Mouse (Mus musculus) neural tube, embryonic 14.5 days (tissue): ENCODE measurements around the gene St6gal1. TPM values are rescaled to one million over a fixed set of nuclear protein-coding genes. Genes with fewer than 3 reads are reported as not detected.

ENCODE experiments used
- ATAC-seq: fragments of 200-750 bp; cut with Nextera tagmentation; 2 replicates; pipeline ENCODE4 v1.8.0; 2017; ENCODE audit warnings: low read depth, mild to moderate bottlenecking, moderate TSS enrichment, moderate library complexity
- H3K27ac ChIP-seq: fragments of 300-500 bp; sonication (generic); 2 replicates; pipeline ENCODE4 v1.5.1; 2014; ENCODE audit warnings: low read depth, mild to moderate bottlenecking, control low read depth, low read length, moderate library complexity, mixed read lengths
- H3K27me3 ChIP-seq: fragments of 300-500 bp; sonication (generic); 2 replicates; pipeline ENCODE4 v1.6.1; 2014; ENCODE audit warnings: low read length; ENCODE audit not compliant: control insufficient read depth, insufficient read depth
- H3K36me3 ChIP-seq: fragments of 300-500 bp; sonication (generic); 2 replicates; pipeline ENCODE4 v1.6.1; 2014; ENCODE audit warnings: low read length, mixed read lengths; ENCODE audit not compliant: control insufficient read depth, insufficient read depth
- H3K4me1 ChIP-seq: fragments of 300-500 bp; sonication (generic); 2 replicates; pipeline ENCODE4 v1.6.1; 2014; ENCODE audit warnings: low read length; ENCODE audit not compliant: control insufficient read depth, insufficient read depth
- H3K4me2 ChIP-seq: fragments of 300-500 bp; sonication (generic); 2 replicates; pipeline ENCODE4 v1.6.1; 2014; ENCODE audit warnings: mild to moderate bottlenecking, low read depth, low read length, control low read depth
- H3K4me3 ChIP-seq: fragments of 300-500 bp; sonication (generic); 2 replicates; pipeline ENCODE4 v1.5.1; 2014; ENCODE audit warnings: low read depth, low read length, control low read depth, mixed read lengths
- H3K9ac ChIP-seq: fragments of 300-500 bp; sonication (generic); replicated peaks from 2 replicates; pipeline ENCODE4 v1.6.1; 2014; ENCODE audit warnings: low read depth, mild to moderate bottlenecking, control low read depth, low read length, mixed read lengths
- H3K9me3 ChIP-seq: fragments of 300-500 bp; sonication (generic); 2 replicates; pipeline ENCODE4 v1.6.1; 2016; ENCODE audit warnings: low read length; ENCODE audit not compliant: control insufficient read depth
- WGBS: fragments of 180-500 bp; shearing (Covaris S2); extraction: QIAGEN DNeasy Blood & Tissue Kit; methylation state at CpG from one replicate; pipeline ENCODE4 v1.1.7; 2014; 5-methylcytosine and 5-hydroxymethylcytosine counted together
- polyA plus RNA-seq: library from polyadenylated mRNA; unstranded; fragments of >200 nt; fragmentation: Nextera tagmentation; extraction: Ambion mirVana; gene quantifications from 2 replicates; pipeline ENCODE4 v1.2.1, GENCODE M21; 2014

The St6gal1 gene
- polyA plus RNA-seq, 1 experiment from 2014 or later = 23.0 TPM

DNA sequence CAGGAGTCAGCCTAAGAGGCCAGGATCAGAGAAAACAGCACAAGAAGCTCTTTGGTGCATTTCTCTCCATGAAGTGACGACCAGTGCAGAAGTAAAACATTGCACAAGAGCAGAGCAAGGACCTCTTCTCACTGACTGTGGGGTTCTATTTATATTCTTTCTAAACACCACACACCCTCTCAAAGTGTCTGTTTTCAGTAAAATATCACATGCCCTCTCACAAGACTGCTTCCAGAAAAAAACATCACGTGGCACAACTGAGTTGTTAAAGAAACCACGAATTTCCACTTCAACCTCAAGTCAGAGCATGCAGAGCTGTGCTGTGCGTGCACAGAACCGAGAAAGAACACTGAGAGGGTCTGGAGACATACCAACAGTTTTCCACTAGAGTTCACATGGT lies 150.4 kb downstream of the St6gal1 start:
- Histone ChIP-seq H3K4me1 (no peaks in the 10 kb centered on the region), H3K9ac (no peak overlapping the region), H3K27ac (no peak overlapping the region), H3K27me3 (no peaks in the 10 kb centered on the region), H3K4me2 (no peak overlapping the region), H3K36me3 (no peaks in the 10 kb centered on the region), H3K4me3 (no peak overlapping the region), H3K9me3 (no peaks in the 10 kb centered on the region)
- no peak for ATAC-seq
- WGBS = 80% methylated on average over 5 of the region's 5 CpGs

DNA sequence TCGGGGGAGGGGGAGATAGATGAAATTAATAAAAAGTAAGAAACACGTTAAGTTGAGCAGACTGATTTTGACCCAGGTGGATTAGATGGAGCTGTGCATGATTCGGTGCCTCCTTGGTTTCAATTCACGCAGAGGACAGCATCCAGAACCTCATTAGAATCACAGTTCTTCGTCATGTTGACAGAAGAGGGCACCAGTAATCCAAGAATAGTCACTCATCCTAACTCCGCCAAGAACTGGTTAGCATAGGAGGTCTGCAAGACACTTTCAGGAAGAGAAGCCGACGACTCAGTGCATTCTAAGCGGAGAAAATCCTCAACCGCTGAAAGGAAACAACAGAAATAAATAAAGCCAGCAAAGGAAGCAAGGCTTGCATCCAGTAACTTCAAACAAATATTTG lies 151.6 kb downstream of the St6gal1 start:
- Histone ChIP-seq H3K27ac (no peak overlapping the region), H3K4me1 (no peaks in the 10 kb centered on the region), H3K36me3 (no peaks in the 10 kb centered on the region), H3K4me3 (no peak overlapping the region), H3K9ac (no peak overlapping the region), H3K4me2 (no peak overlapping the region), H3K9me3 (no peaks in the 10 kb centered on the region), H3K27me3 (no peaks in the 10 kb centered on the region)
- ATAC-seq = no peak
- WGBS = 68% methylated on average over 10 of the region's 10 CpGs

DNA sequence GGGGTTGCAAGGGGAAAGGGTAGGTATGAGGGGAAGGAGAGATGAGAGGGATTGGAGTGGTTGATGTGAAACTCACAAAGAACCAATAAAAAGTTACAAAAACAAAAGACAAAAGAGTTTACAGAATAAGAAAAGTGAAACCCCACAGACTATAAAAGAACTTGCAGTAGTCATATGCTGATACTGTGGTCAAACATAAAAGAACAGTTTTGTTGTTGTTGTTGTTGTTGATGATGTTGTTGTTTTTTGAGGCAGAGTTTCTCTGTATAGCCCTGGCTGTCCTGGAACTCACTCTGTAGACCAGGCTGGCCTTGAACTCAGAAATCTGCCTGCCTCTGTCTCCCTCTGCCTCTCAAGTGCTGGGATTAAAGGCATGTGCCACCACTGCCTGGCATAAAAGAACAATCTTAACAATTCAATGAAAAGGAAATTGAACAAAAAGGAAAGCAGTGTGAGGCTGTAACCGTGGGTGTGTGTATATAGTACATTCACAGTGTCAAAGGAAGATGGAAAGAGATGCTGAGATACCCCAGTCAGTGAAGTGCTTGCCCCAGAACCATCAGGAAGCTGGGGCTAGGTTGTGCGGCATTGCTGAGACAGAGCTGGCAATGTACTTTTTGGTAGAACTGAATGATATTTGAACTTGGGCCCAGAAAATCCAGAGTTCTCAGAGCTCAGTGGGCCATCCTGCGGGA lies 155.1 kb downstream of the St6gal1 start:
- Histone ChIP-seq H3K36me3 (no peaks in the 10 kb centered on the region), H3K9ac (no peak overlapping the region), H3K4me2 (no peak overlapping the region), H3K4me3 (no peak overlapping the region), H3K27ac (no peak overlapping the region), H3K9me3 (no peaks in the 10 kb centered on the region), H3K4me1 (no peaks in the 10 kb centered on the region), H3K27me3 (no peaks in the 10 kb centered on the region)
- 67% methylated on average over 3 of the region's 3 CpGs for WGBS
- no peak for ATAC-seq

DNA sequence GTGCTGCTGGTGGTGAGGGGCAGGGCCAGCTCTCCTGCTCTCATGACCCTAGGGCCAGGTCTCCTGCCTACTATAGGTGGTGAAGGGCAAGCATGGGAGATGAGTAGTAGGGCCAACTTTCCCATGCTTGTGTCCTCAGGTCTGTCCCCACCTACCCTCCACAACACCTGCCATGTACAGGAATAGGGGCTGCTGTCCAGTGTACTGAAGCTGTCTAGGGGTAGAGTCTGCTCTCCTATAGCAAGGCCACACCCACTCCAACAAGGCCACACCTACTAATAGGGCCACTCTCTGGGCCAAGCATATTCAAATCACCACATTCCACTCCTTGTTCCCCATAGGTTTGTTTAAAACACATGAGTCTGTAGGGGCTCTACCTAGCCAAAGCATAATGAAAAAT lies 159.8 kb downstream of the St6gal1 start:
- no peak for ATAC-seq
- Histone ChIP-seq H3K27ac (no peak overlapping the region), H3K4me2 (no peak overlapping the region)

DNA sequence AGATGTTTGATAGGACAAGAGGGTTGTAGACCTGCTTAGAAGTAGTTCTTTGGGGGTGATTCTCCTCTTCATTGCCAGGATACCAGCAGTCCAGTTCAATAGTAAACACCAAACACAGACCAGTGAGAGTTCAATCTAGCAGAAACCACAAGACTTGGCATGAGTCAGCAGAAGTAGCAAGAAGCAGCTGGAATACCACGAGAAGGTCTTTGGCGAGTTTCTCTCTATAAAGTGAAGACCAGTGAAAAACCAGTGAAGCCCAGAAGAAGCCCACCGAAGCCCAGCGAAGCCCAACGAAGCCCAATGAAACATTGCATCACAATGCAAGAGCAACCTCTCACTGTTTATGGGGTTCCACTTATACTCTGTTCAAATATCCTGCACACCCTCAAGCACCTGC lies 173.4 kb downstream of the St6gal1 start:
- Histone ChIP-seq H3K4me2 (no peak overlapping the region), H3K27me3 (no peaks in the 10 kb centered on the region), H3K4me1 (no peaks in the 10 kb centered on the region), H3K36me3 (no peaks in the 10 kb centered on the region), H3K9me3 (no peaks in the 10 kb centered on the region), H3K27ac (no peak overlapping the region), H3K4me3 (no peak overlapping the region), H3K9ac (no peak overlapping the region)
- ATAC-seq = no peak
- 95% methylated on average over 5 of the region's 5 CpGs for WGBS

More for the DNA sequence above, 159.8 kb downstream of the St6gal1 start:
- no peaks in the 10 kb centered on the region for H3K9me3 ChIP-seq
- H3K36me3 ChIP-seq = no peaks in the 10 kb centered on the region
- no peaks in the 10 kb centered on the region for H3K27me3 ChIP-seq
- H3K4me1 ChIP-seq = no peaks in the 10 kb centered on the region
- no peak overlapping the region for H3K4me3 ChIP-seq
- H3K9ac ChIP-seq = no peak overlapping the region

DNA sequence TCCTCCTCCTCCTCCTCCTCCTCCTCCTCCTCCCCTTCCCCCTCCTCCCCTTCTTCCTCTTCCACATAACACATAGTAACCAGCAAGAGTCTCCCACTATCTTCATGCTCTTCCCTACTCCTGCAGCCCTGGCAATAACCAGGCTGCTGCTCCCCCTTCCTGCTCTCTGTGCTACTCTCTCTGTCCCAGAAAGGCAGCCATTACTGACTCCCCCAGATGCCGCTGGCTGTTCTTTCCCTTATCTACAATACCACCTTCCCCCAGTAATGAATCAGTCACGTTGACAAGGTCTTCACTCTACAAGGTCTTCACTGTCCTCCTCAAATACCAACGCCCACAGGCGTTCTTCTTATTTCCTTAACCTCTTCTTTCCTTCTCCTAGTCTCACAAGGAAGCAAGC lies 176.9 kb downstream of the St6gal1 start:
- no peaks in the 10 kb centered on the region for H3K9me3 ChIP-seq
- H3K36me3 ChIP-seq = no peaks in the 10 kb centered on the region
- H3K4me2 ChIP-seq = no peak overlapping the region
- H3K4me1 ChIP-seq = no peaks in the 10 kb centered on the region
- H3K4me3 ChIP-seq = no peak overlapping the region
- H3K27me3 ChIP-seq = no peaks in the 10 kb centered on the region
- 72% methylated on average over 4 of the region's 4 CpGs for WGBS
- no peak for ATAC-seq
- no peak overlapping the region for H3K27ac ChIP-seq
- H3K9ac ChIP-seq = no peak overlapping the region

DNA sequence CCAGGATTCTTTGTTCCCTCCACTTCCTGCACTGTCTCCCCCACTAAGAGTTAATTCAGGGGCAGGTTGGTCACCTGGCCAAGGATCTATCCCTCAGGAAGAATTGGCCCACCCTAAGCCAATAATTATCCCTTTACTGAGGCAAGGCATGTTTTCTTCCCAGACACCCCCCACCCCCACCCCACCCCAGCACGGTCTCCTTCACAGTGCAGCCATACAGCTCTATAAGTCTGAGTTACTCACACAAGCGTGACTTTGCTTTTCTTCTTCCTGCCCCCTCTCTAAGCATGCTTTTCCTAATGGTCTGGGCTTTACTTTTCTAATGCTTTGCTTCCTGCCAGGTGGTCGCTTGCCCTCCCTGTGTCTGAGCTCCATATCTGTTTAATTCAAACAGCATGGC lies 177.4 kb downstream of the St6gal1 start:
- H3K9ac ChIP-seq = no peak overlapping the region

DNA sequence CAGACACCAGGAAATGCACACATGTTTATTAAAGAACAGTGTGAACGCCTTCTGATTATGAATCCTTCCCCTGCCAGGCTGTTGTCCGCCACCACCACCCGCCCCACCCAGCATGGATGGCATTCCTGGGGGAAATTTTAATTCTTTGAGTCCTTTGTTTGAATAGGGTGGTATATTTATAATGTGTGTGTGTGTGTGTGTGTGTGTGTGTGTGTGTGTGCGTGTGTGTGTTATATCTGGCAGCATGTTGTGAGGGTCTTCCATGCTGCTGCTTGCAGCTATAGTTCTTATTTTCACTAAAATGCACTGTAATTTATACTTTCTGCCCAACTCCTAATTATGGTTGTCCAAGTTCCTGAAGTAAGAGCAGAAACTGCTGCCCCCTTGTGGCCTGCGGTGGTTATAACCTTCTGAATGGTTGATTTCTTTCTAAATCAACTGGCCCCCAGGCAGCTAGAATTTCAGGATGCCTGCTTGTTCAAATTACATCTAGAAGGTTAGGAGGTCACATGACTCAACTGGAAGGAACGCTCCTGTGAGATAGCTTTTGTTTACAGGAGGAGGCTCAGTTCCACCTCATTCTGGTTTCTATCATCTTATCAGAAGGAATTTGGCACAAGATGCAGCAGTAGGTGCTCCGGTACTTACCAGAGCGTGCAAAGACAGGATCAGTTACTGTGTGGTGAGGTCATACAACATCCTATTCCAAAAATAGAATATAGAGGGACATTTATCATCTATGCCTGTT lies 178.6 kb downstream of the St6gal1 start:
- WGBS = 49% methylated on average over 8 of the region's 8 CpGs
- Histone ChIP-seq H3K4me3 (no peak overlapping the region), H3K27ac (no peak overlapping the region), H3K9ac (no peak overlapping the region), H3K9me3 (no peaks in the 10 kb centered on the region), H3K4me1 (no peaks in the 10 kb centered on the region), H3K27me3 (no peaks in the 10 kb centered on the region), H3K4me2 (no peak overlapping the region), H3K36me3 (no peaks in the 10 kb centered on the region)
- ATAC-seq = no peak

More for the DNA sequence above, 177.4 kb downstream of the St6gal1 start:
- Histone ChIP-seq H3K4me2 (no peak overlapping the region), H3K4me3 (no peak overlapping the region), H3K27ac (no peak overlapping the region), H3K9me3 (no peaks in the 10 kb centered on the region), H3K27me3 (no peaks in the 10 kb centered on the region), H3K36me3 (no peaks in the 10 kb centered on the region), H3K4me1 (no peaks in the 10 kb centered on the region)
- no peak for ATAC-seq
- 80% methylated on average over 3 of the region's 3 CpGs for WGBS
